Mouse (Mus musculus): Measurements from ENCODE around the gene Gimap3. TPM values are rescaled to one million over a fixed set of nuclear protein-coding genes. Genes with fewer than 3 reads are reported as not detected.

Gimap3 gene
- total and polyA plus RNA-seq, 2 experiments, result 1.9 to 3.1 TPM

DNA sequence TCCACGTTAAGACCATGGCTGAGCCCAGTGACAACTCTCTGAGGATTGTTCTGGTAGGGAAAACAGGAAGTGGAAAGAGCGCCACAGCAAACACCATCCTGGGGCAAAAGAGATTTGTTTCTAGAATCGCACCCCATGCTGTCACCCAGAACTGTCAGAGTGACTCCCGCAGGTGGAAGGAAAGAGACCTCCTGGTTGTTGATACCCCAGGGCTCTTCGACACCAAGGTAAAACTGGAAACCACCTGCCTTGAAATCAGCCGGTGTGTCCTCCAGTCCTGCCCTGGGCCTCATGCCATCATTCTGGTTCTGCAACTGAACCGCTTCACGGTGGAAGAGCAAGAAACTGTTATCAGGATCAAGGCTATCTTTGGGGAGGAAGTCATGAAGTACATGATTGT is 47.2 kb downstream of the Gimap3 start:
- H3K4me3 ChIP-seq (ENCODE audit: insufficient read depth, low read depth, low read length), result no peak overlapping the region
- no peaks in the 10 kb centered on the region for H3K36me3 ChIP-seq (ENCODE audit: control insufficient read depth, insufficient read depth, low read length)
- no peaks in the 10 kb centered on the region for H3K79me2 ChIP-seq (ENCODE audit: control insufficient read depth, insufficient read depth, low read length)
- no peak for TF ChIP-seq POLR2A (IDR thresholded peaks at IDR 0.05; ENCODE audit: extremely low read depth, insufficient read depth, low read length)
- TF ChIP-seq CTCF (IDR thresholded peaks at IDR 0.05; ENCODE audit: low read depth, low read length), result no peak
- H3K27me3 ChIP-seq (ENCODE audit: control insufficient read depth, insufficient read depth, low read length), result no peaks in the 10 kb centered on the region
- no peak for DNase-seq (ENCODE audit: extremely low read depth, low read depth, low spot score)
- H3K4me1 ChIP-seq (ENCODE audit: control insufficient read depth, insufficient read depth, low read length), result no peaks in the 10 kb centered on the region
- H3K27ac ChIP-seq (replicated peaks; ENCODE audit: insufficient read depth, low read depth, low read length), result no peak overlapping the region
- no peak overlapping the region for H3K9ac ChIP-seq (ENCODE audit: low read depth, low read length)
- 85% methylated on average over 8 of the region's 8 CpGs for WGBS

- Histone ChIP-seq H3K36me3 (ENCODE audit: control insufficient read depth, insufficient read depth, low read length) (no peaks in the 10 kb centered on the region), H3K27me3 (ENCODE audit: control insufficient read depth, insufficient read depth, low read length) (no peaks in the 10 kb centered on the region), H3K4me3 (ENCODE audit: insufficient read depth, low read depth, low read length) (no peak overlapping the region), H3K4me1 (ENCODE audit: control insufficient read depth, insufficient read depth, low read length) (no peaks in the 10 kb centered on the region), H3K9ac (ENCODE audit: low read depth, low read length) (no peak overlapping the region), H3K27ac (replicated peaks; ENCODE audit: insufficient read depth, low read depth, low read length) (no peak overlapping the region), H3K79me2 (ENCODE audit: control insufficient read depth, insufficient read depth, low read length) (no peaks in the 10 kb centered on the region)
- no peak for TF ChIP-seq CTCF (IDR thresholded peaks at IDR 0.05; ENCODE audit: low read depth, low read length)
- no peak for TF ChIP-seq POLR2A (IDR thresholded peaks at IDR 0.05; ENCODE audit: extremely low read depth, insufficient read depth, low read length)
- 78% methylated on average over 4 of the region's 4 CpGs for WGBS
- DNase-seq (ENCODE audit: extremely low read depth, low read depth, low spot score), result no peak
Measured at GRCm38 (mm10) chr6:48720326-48720725, 50.3 kb downstream of the Gimap3 start.

- H3K4me3 ChIP-seq (ENCODE audit: insufficient read depth, low read depth, low read length), result no peak within 1 kb of the TSS
- H3K9ac ChIP-seq (ENCODE audit: low read depth, low read length), result no peak within 1 kb of the TSS
- H3K27me3 ChIP-seq (ENCODE audit: control insufficient read depth, insufficient read depth, low read length), result no peaks in the 10 kb centered on the region
- no peaks in the 10 kb centered on the region for H3K79me2 ChIP-seq (ENCODE audit: control insufficient read depth, insufficient read depth, low read length)
- TF ChIP-seq POLR2A (IDR thresholded peaks at IDR 0.05; ENCODE audit: extremely low read depth, insufficient read depth, low read length) (no peak), CTCF (IDR thresholded peaks at IDR 0.05; ENCODE audit: low read depth, low read length) (no peak)
- no peak for DNase-seq (ENCODE audit: extremely low read depth, low read depth, low spot score)
- 73% methylated on average over 2 of the region's 2 CpGs for WGBS
- H3K27ac ChIP-seq (replicated peaks; ENCODE audit: insufficient read depth, low read depth, low read length), result no peak within 1 kb of the TSS
- H3K4me1 ChIP-seq (ENCODE audit: control insufficient read depth, insufficient read depth, low read length), result no peaks in the 10 kb centered on the region
- no peaks in the 10 kb centered on the region for H3K36me3 ChIP-seq (ENCODE audit: control insufficient read depth, insufficient read depth, low read length)
Measured at GRCm38 (mm10) chr6:48718455-48718854, 52.2 kb downstream of the Gimap3 start, which contains the start of the genes Gm28053 and Gimap7. Gm28053 (plus strand) TSS chr6:48718607. Gimap7 (plus strand) TSS chr6:48718621.

Other genes with a start within 250 kb of the Gimap3 start
- gene Atp6v0e2, start 233.2 kb downstream of the Gimap3 start, total RNA-seq (2014; rRNA removed), result 0.37 and 0.47 TPM in 2 replicates
- 0.96 and 1.7 TPM in 2 replicates for gene Atp6v0e2, start 233.2 kb downstream of the Gimap3 start, polyA plus RNA-seq (2012; rRNA removed)
- gene Lrrc61, start 216.1 kb downstream of the Gimap3 start, total RNA-seq (2014; rRNA removed), result 3.2 and 3.3 TPM in 2 replicates
- gene Lrrc61, start 216.1 kb downstream of the Gimap3 start, polyA plus RNA-seq (2012; rRNA removed), result 8.5 and 10.1 TPM in 2 replicates
- gene Rarres2, start 198.1 kb downstream of the Gimap3 start, total RNA-seq (2014; rRNA removed), result 1,102 and 1,282 TPM in 2 replicates
- gene Rarres2, start 198.1 kb downstream of the Gimap3 start, polyA plus RNA-seq (2012; rRNA removed), result 1,074 and 1,160 TPM in 2 replicates
- not detected in 2 replicates for gene Gm45021, start 181.2 kb downstream of the Gimap3 start, total RNA-seq (2014; rRNA removed)
- gene Gm45021, start 181.2 kb downstream of the Gimap3 start, polyA plus RNA-seq (2012; rRNA removed), result not detected in 2 replicates
- gene Repin1, start 177.0 kb downstream of the Gimap3 start, total RNA-seq (2014; rRNA removed), result 31.1 and 47.2 TPM in 2 replicates
- 73.6 and 74.7 TPM in 2 replicates for gene Repin1, start 177.0 kb downstream of the Gimap3 start, polyA plus RNA-seq (2012; rRNA removed)
- not detected in 2 replicates for gene Gm44965, start 176.9 kb downstream of the Gimap3 start, total RNA-seq (2014; rRNA removed)
- not detected in 2 replicates for gene Gm44965, start 176.9 kb downstream of the Gimap3 start, polyA plus RNA-seq (2012; rRNA removed)
- 0.83 and 1.5 TPM in 2 replicates for gene Zfp775, start 168.8 kb downstream of the Gimap3 start, total RNA-seq (2014; rRNA removed)
- 2.0 and 2.4 TPM in 2 replicates for gene Zfp775, start 168.8 kb downstream of the Gimap3 start, polyA plus RNA-seq (2012; rRNA removed)
- gene AI854703, start 144.1 kb downstream of the Gimap3 start, total RNA-seq (2014; rRNA removed), result under 0.01 TPM in 2 replicates
- 0.06 and 0.10 TPM in 2 replicates for gene AI854703, start 144.1 kb downstream of the Gimap3 start, polyA plus RNA-seq (2012; rRNA removed)
- 6.1 and 6.4 TPM in 2 replicates for gene Gimap8, start 123.6 kb downstream of the Gimap3 start, total RNA-seq (2014; rRNA removed)
- 1.0 and 1.4 TPM in 2 replicates for gene Gimap8, start 123.6 kb downstream of the Gimap3 start, polyA plus RNA-seq (2012; rRNA removed)
- 11.6 and 12.2 TPM in 2 replicates for gene Gimap9, start 94.7 kb downstream of the Gimap3 start, total RNA-seq (2014; rRNA removed)
- gene Gimap9, start 94.7 kb downstream of the Gimap3 start, polyA plus RNA-seq (2012; rRNA removed), result 4.2 and 6.3 TPM in 2 replicates
- gene Gimap4, start 86.3 kb downstream of the Gimap3 start, total RNA-seq (2014; rRNA removed), result 11.9 and 15.1 TPM in 2 replicates
- gene Gimap4, start 86.3 kb downstream of the Gimap3 start, polyA plus RNA-seq (2012; rRNA removed), result 3.9 and 5.5 TPM in 2 replicates
- 13.9 and 19.1 TPM in 2 replicates for gene Gimap6, start 62.6 kb downstream of the Gimap3 start, total RNA-seq (2014; rRNA removed)
- gene Gimap6, start 62.6 kb downstream of the Gimap3 start, polyA plus RNA-seq (2012; rRNA removed), result 2.6 and 2.8 TPM in 2 replicates
- not detected in 2 replicates for gene Gm28053, start 52.2 kb downstream of the Gimap3 start, total RNA-seq (2014; rRNA removed)
- gene Gm28053, start 52.2 kb downstream of the Gimap3 start, polyA plus RNA-seq (2012; rRNA removed), result not detected in 2 replicates
- gene Gimap7, start 52.2 kb downstream of the Gimap3 start, total RNA-seq (2014; rRNA removed), result 0.37 and 0.47 TPM in 2 replicates
- 0.19 and 0.35 TPM in 2 replicates for gene Gimap7, start 52.2 kb downstream of the Gimap3 start, polyA plus RNA-seq (2012; rRNA removed)
- gene Gimap1, start 31.8 kb downstream of the Gimap3 start, total RNA-seq (2014; rRNA removed), result 4.1 and 5.0 TPM in 2 replicates
- 2.5 TPM in 2 replicates for gene Gimap1, start 31.8 kb downstream of the Gimap3 start, polyA plus RNA-seq (2012; rRNA removed)
- gene Gimap5, start 24.7 kb downstream of the Gimap3 start, total RNA-seq (2014; rRNA removed), result 1.2 and 3.3 TPM in 2 replicates
- 2.8 and 3.3 TPM in 2 replicates for gene Gimap5, start 24.7 kb downstream of the Gimap3 start, polyA plus RNA-seq (2012; rRNA removed)
- 71.4 and 98.0 TPM in 2 replicates for gene Tmem176a, start 70.1 kb upstream of the Gimap3 start, total RNA-seq (2014; rRNA removed)
- 225 and 241 TPM in 2 replicates for gene Tmem176a, start 70.1 kb upstream of the Gimap3 start, polyA plus RNA-seq (2012; rRNA removed)
- 92.9 and 152 TPM in 2 replicates for gene Tmem176b, start 70.6 kb upstream of the Gimap3 start, total RNA-seq (2014; rRNA removed)
- 392 and 394 TPM in 2 replicates for gene Tmem176b, start 70.6 kb upstream of the Gimap3 start, polyA plus RNA-seq (2012; rRNA removed)
- 0.09 and 0.20 TPM in 2 replicates for gene Aoc1, start 102.0 kb upstream of the Gimap3 start, total RNA-seq (2014; rRNA removed)
- gene Aoc1, start 102.0 kb upstream of the Gimap3 start, polyA plus RNA-seq (2012; rRNA removed), result 0.14 and 0.17 TPM in 2 replicates
- not detected in 2 replicates for gene 1600015I10Rik, start 159.0 kb upstream of the Gimap3 start, total RNA-seq (2014; rRNA removed)
- gene 1600015I10Rik, start 159.0 kb upstream of the Gimap3 start, polyA plus RNA-seq (2012; rRNA removed), result not detected in 2 replicates
- gene Doxl2, start 204.1 kb upstream of the Gimap3 start, total RNA-seq (2014; rRNA removed), result not detected in 2 replicates
- not detected in 2 replicates for gene Doxl2, start 204.1 kb upstream of the Gimap3 start, polyA plus RNA-seq (2012; rRNA removed)
- not detected in 2 replicates for gene Svs1, start 216.0 kb upstream of the Gimap3 start, total RNA-seq (2014; rRNA removed)
- not detected in 2 replicates for gene Svs1, start 216.0 kb upstream of the Gimap3 start, polyA plus RNA-seq (2012; rRNA removed)